In genomic region chr4:132074077-132074932, GRCm38 (mm10) we compare ENCODE assay signal across 7 mouse cellular contexts. TPM values are rescaled to one million over a fixed set of nuclear protein-coding genes. Genes with fewer than 3 reads are reported as not detected.
A peak's percentile ranks its signal among the peaks of the same experiment; 100 is the strongest.
DNase-seq lines count a peak whose midpoint lies in the region; ATAC-seq lines count a peak whose summit lies in the region.

Gene Gm10300, plus strand, starts transcription at chr4:132074697.

- H3K4me3 ChIP-seq in forebrain, embryonic 14.5 days (ENCODE audit: low read depth, low read length): peak within 1 kb of the TSS; percentile 56
- peak within 1 kb of the TSS; percentile 86 for H3K4me3 ChIP-seq in limb, embryonic 10.5 days
- peak within 1 kb of the TSS; percentile 54 for H3K4me3 ChIP-seq in stomach, embryonic 14.5 days (ENCODE audit: low read depth, low read length)

- H3K4me1 ChIP-seq in forebrain, embryonic 14.5 days (ENCODE audit: control insufficient read depth, insufficient read depth, low read length): 0 out of 2 replicates have a peak, but pooled peaks cover 4% of the 10 kb centered on the region
- H3K4me1 ChIP-seq in limb, embryonic 10.5 days: peaks cover 43% of the 10 kb centered on the region
- no peaks in the 10 kb centered on the region for H3K4me1 ChIP-seq in stomach, embryonic 14.5 days (ENCODE audit: control insufficient read depth, insufficient read depth, low read length)

- H3K4me2 ChIP-seq in forebrain, embryonic 14.5 days (ENCODE audit: low read length): peak within 1 kb of the TSS; percentile 100
- H3K4me2 ChIP-seq in stomach, embryonic 14.5 days (replicated peaks; ENCODE audit: low read depth, low read length): peak within 1 kb of the TSS; percentile 89

- peak; percentile 32; the same call in 1 of the 2 replicates for ATAC-seq in forebrain, embryonic 14.5 days
- ATAC-seq in stomach, embryonic 14.5 days (ENCODE audit: insufficient number of reproducible peaks, insufficient read depth, low FRiP score, low read depth): no peak

- DNase-seq in ES-CJ7 (ENCODE audit: low read depth, low spot score): peak; percentile 13
- DNase-seq in adrenal gland, postnatal 36 days: peak; percentile 68 to 72
- DNase-seq in forebrain, embryonic 14.5 days (ENCODE audit: low spot score): no peak
- peak; percentile 62 to 75 for DNase-seq in heart, postnatal 36 days
- peak; percentile 72 for DNase-seq in limb, embryonic 10.5 days (ENCODE audit: low spot score)
- DNase-seq in mesoderm, embryonic 11.5 days (ENCODE audit: low read depth, low spot score): peak; percentile 30

- H3K9me3 ChIP-seq in forebrain, embryonic 14.5 days (replicated peaks; ENCODE audit: control insufficient read depth, low read length): no peaks in the 10 kb centered on the region
- no peaks in the 10 kb centered on the region for H3K9me3 ChIP-seq in limb, embryonic 10.5 days (replicated peaks)
- H3K9me3 ChIP-seq in stomach, embryonic 14.5 days (ENCODE audit: control insufficient read depth, low read depth, low read length): no peaks in the 10 kb centered on the region

- H3K9ac ChIP-seq in forebrain, embryonic 14.5 days (ENCODE audit: low read length): peak within 1 kb of the TSS; percentile 66
- H3K9ac ChIP-seq in stomach, embryonic 14.5 days (replicated peaks; ENCODE audit: low read depth, low read length): peak within 1 kb of the TSS; percentile 50

- intact Hi-C loops in heart, postnatal 36 days (cut with DNase I): loop anchor here (1.0 kb wide), 1 partner anchor 25 kb away; no protein-coding TSS in a partner anchor

- H3K27me3 ChIP-seq in forebrain, embryonic 14.5 days (replicated peaks; ENCODE audit: control insufficient read depth, insufficient read depth, low read length): peaks cover 36% of the 10 kb centered on the region
- H3K27me3 ChIP-seq in limb, embryonic 10.5 days (ENCODE audit: low read depth, poor library complexity, severe bottlenecking): peaks cover 57% of the 10 kb centered on the region
- H3K27me3 ChIP-seq in stomach, embryonic 14.5 days (ENCODE audit: control insufficient read depth, insufficient read depth, low read length): no peaks in the 10 kb centered on the region

- no peaks in the 10 kb centered on the region for H3K36me3 ChIP-seq in forebrain, embryonic 14.5 days (ENCODE audit: control insufficient read depth, insufficient read depth, low read length)
- H3K36me3 ChIP-seq in limb, embryonic 10.5 days: no peaks in the 10 kb centered on the region
- H3K36me3 ChIP-seq in stomach, embryonic 14.5 days (ENCODE audit: control insufficient read depth, insufficient read depth, low read length): no peaks in the 10 kb centered on the region

- H3K27ac ChIP-seq in forebrain, embryonic 14.5 days (ENCODE audit: low read depth, low read length): no peak within 1 kb of the TSS
- H3K27ac ChIP-seq in limb, embryonic 10.5 days: peak within 1 kb of the TSS; percentile 84
- H3K27ac ChIP-seq in stomach, embryonic 14.5 days (ENCODE audit: low read length): peak within 1 kb of the TSS; percentile 39; the same call in 1 of the 2 replicates

- under 1% methylated on average over 34 of the region's 42 CpGs for WGBS in forebrain, embryonic 14.5 days
- under 1% methylated on average over 42 of the region's 42 CpGs for WGBS in limb, embryonic 10.5 days
- WGBS in stomach, embryonic 14.5 days: under 1% methylated on average over 42 of the region's 42 CpGs

RNA-seq across cellular contexts. Expression of gene Gm10300, which starts in this region (rescaled TPM):
- under 1 TPM in 1 of 2 experiments, not detected in 1; 0.36 TPM for total RNA-seq in adrenal gland, postnatal 36 days (2021)
- not detected in 2 replicates for polyA plus RNA-seq in forebrain, embryonic 14.5 days (2014; fragmentation: Nextera tagmentation; extraction: Ambion mirVana)
- under 1 TPM in 1 of 2 experiments, not detected in 1; 0.11 TPM for total RNA-seq in heart, postnatal 36 days (2021)
- polyA plus RNA-seq in limb, embryonic 10.5 days (2016; fragmentation: Nextera tagmentation; extraction: Ambion mirVana): not detected in 2 replicates
- 0.14 and 0.27 TPM in 2 replicates for polyA plus RNA-seq in stomach, embryonic 14.5 days (2014; fragmentation: Nextera tagmentation; extraction: Ambion mirVana)

Comparison
In these comparisons a context has a peak if more than half of its experiments do, and no peak if none do; other contexts are left out.
1. Peak in DNase-seq in adrenal gland, postnatal 36 days; RNA of the gene not detected or under 1 TPM.
2. Peak in ATAC-seq, H3K4me3 ChIP-seq, H3K9ac ChIP-seq and H3K4me2 ChIP-seq in forebrain, embryonic 14.5 days; RNA of the gene not detected or under 1 TPM.
3. Peak in DNase-seq in heart, postnatal 36 days; RNA of the gene not detected or under 1 TPM.
4. Peak in DNase-seq, H3K4me3 ChIP-seq and H3K27ac ChIP-seq in limb, embryonic 10.5 days; RNA of the gene not detected or under 1 TPM.